Mouse (Mus musculus): ENCODE results near the gene Tfip11. TPM values are rescaled to one million over a fixed set of nuclear protein-coding genes. Genes with fewer than 3 reads are reported as not detected.

Tfip11 gene
- polyA plus RNA-seq, 1 experiment from 2014 or later = 12.0 TPM

DNA sequence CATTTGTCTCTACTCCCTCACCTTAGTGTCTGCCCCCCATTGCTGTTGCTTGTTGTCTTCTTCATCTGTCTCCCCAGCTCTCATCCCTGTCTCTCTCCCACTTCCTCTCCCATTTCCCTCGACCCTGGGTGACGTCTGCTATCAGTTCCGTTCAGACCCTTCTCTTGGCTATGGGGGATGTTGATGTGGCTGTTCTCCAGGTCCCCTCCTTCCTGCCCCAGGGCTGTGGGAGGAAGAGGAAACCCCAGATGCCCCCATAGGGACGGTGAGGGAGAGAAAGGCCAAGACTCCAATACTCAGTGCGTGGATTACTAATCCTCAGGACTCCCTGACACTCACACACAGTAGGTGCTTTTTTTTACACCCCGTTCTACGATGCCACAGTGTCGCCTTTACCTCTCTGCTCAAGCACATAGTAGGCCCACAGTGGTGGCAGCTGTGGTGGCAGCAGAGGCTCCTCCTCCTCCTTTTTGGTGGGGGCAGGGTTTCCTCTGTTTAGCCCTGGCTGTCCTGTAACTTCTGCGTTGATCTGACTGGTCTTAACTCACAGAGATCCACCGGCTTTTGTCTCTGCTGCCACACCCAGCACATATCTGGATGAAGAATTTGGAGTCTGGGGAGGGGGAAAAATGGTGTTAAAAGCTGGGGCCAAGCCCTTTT is 42.5 kb upstream of the Tfip11 start:
- Histone ChIP-seq H3K27ac (replicated peaks) (peak overlapping the region; percentile 66), H3K4me1 (replicated peaks) (peaks cover 98% of the 10 kb centered on the region), H3K36me3 (replicated peaks) (peaks cover 3% of the 10 kb centered on the region), H3K4me3 (replicated peaks) (no peak overlapping the region), H3K27me3 (no peaks in the 10 kb centered on the region), H3K9me3 (replicated peaks) (no peaks in the 10 kb centered on the region), H3K4me2 (peak overlapping the region; percentile 37), H3K9ac (no peak overlapping the region)
- ATAC-seq (ENCODE audit: insufficient read depth) = peak; percentile 13; the same call in 1 of the 2 replicates
- WGBS (ENCODE audit: insufficient replicate concordance) = 11% methylated on average over 10 of the region's 10 CpGs

DNA sequence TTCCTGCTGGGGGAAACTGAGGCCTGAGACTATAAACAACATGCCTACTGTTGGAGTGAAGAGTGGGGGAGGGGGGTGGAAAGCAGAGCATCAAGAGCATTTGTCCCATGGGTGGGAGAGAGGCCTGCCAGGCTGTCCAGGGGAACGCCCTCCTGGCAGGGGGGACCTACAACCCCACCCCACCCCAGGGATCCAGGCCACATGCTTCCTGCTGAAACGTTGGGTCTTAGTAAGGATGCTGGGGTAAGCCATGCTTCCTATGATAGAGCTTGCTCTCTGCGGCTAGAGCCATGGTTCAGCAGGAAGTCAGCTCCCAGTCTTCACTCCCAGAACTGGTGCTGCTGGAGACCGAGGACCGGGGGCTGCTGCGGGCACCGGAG is 42.0 kb upstream of the Tfip11 start:
- peaks cover 3% of the 10 kb centered on the region for H3K36me3 ChIP-seq (replicated peaks)
- H3K9ac ChIP-seq = no peak overlapping the region
- 15% methylated on average over 7 of the region's 7 CpGs for WGBS (ENCODE audit: insufficient replicate concordance)
- H3K27me3 ChIP-seq = no peaks in the 10 kb centered on the region
- H3K4me2 ChIP-seq = peak overlapping the region; percentile 11
- peaks cover 97% of the 10 kb centered on the region for H3K4me1 ChIP-seq (replicated peaks)
- no peak for ATAC-seq (ENCODE audit: insufficient read depth)
- H3K9me3 ChIP-seq (replicated peaks) = no peaks in the 10 kb centered on the region
- H3K4me3 ChIP-seq (replicated peaks) = no peak overlapping the region
- peak overlapping the region; percentile 66 for H3K27ac ChIP-seq (replicated peaks)

GRCm38 (mm10) chr5:112285548-112286085 is 40.5 kb upstream of the Tfip11 start:
- Histone ChIP-seq H3K27ac (replicated peaks) (no peak overlapping the region), H3K9me3 (replicated peaks) (no peaks in the 10 kb centered on the region), H3K27me3 (no peaks in the 10 kb centered on the region), H3K4me2 (no peak overlapping the region), H3K9ac (no peak overlapping the region), H3K4me1 (replicated peaks) (peaks cover 97% of the 10 kb centered on the region), H3K4me3 (replicated peaks) (no peak overlapping the region), H3K36me3 (replicated peaks) (peaks cover 3% of the 10 kb centered on the region)
- no peak for ATAC-seq (ENCODE audit: insufficient read depth)
- 64% methylated on average over 7 of the region's 7 CpGs for WGBS (ENCODE audit: insufficient replicate concordance)

GRCm38 (mm10) chr5:112286608-112286983 is 39.6 kb upstream of the Tfip11 start:
- Histone ChIP-seq H3K4me3 (replicated peaks) (no peak overlapping the region), H3K9me3 (replicated peaks) (no peaks in the 10 kb centered on the region), H3K36me3 (replicated peaks) (peaks cover 3% of the 10 kb centered on the region), H3K27me3 (no peaks in the 10 kb centered on the region), H3K9ac (no peak overlapping the region), H3K27ac (replicated peaks) (peak overlapping the region; percentile 61), H3K4me2 (0 out of 2 replicates have a peak overlapping the region, but pooled peaks have one; percentile 25), H3K4me1 (replicated peaks) (peaks cover 96% of the 10 kb centered on the region)
- ATAC-seq (ENCODE audit: insufficient read depth) = no peak
- 15% methylated on average over 2 of the region's 2 CpGs for WGBS (ENCODE audit: insufficient replicate concordance)

GRCm38 (mm10) chr5:112286984-112287641 is 39.0 kb upstream of the Tfip11 start:
- peak overlapping the region; percentile 25; the same call in 1 of the 2 replicates for H3K4me2 ChIP-seq
- H3K4me1 ChIP-seq (replicated peaks) = peaks cover 95% of the 10 kb centered on the region
- ATAC-seq (ENCODE audit: insufficient read depth) = no peak; the same call in 1 of the 2 replicates

GRCm38 (mm10) chr5:112287652-112288051 is 38.5 kb upstream of the Tfip11 start:
- H3K4me2 ChIP-seq = 0 out of 2 replicates have a peak overlapping the region, but pooled peaks have one; percentile 25
- H3K36me3 ChIP-seq (replicated peaks) = peaks cover 3% of the 10 kb centered on the region
- 56% methylated on average over 2 of the region's 2 CpGs for whole genome bisulfite sequencing (ENCODE audit: insufficient replicate concordance)
- H3K27ac ChIP-seq (replicated peaks) = peak overlapping the region; percentile 61
- H3K9ac ChIP-seq = no peak overlapping the region
- no peaks in the 10 kb centered on the region for H3K9me3 ChIP-seq (replicated peaks)
- H3K27me3 ChIP-seq = no peaks in the 10 kb centered on the region
- no peak for ATAC-seq (ENCODE audit: insufficient read depth)
- peaks cover 95% of the 10 kb centered on the region for H3K4me1 ChIP-seq (replicated peaks)
- no peak overlapping the region for H3K4me3 ChIP-seq (replicated peaks)

More at GRCm38 (mm10) chr5:112286984-112287641, 39.0 kb upstream of the Tfip11 start:
- WGBS (ENCODE audit: insufficient replicate concordance) = 15% methylated on average over 11 of the region's 11 CpGs
- peaks cover 3% of the 10 kb centered on the region for H3K36me3 ChIP-seq (replicated peaks)
- no peak overlapping the region for H3K4me3 ChIP-seq (replicated peaks)
- H3K9ac ChIP-seq = no peak overlapping the region
- no peaks in the 10 kb centered on the region for H3K27me3 ChIP-seq
- peak overlapping the region; percentile 61 for H3K27ac ChIP-seq (replicated peaks)
- H3K9me3 ChIP-seq (replicated peaks) = no peaks in the 10 kb centered on the region

- peaks cover 3% of the 10 kb centered on the region for H3K36me3 ChIP-seq (replicated peaks)
- H3K9me3 ChIP-seq (replicated peaks) = no peaks in the 10 kb centered on the region
- H3K4me2 ChIP-seq = no peak overlapping the region
- no peak for ATAC-seq (ENCODE audit: insufficient read depth)
- peak overlapping the region; percentile 61; the same call in 1 of the 2 replicates for H3K27ac ChIP-seq (replicated peaks)
- H3K4me1 ChIP-seq (replicated peaks) = peaks cover 95% of the 10 kb centered on the region
- H3K4me3 ChIP-seq (replicated peaks) = no peak overlapping the region
- H3K27me3 ChIP-seq = no peaks in the 10 kb centered on the region
- 66% methylated on average over 9 of the region's 9 CpGs for WGBS (ENCODE audit: insufficient replicate concordance)
- no peak overlapping the region for H3K9ac ChIP-seq
Measured at GRCm38 (mm10) chr5:112288193-112289141, 37.7 kb upstream of the Tfip11 start.

GRCm38 (mm10) chr5:112289236-112289635 is 36.9 kb upstream of the Tfip11 start:
- no peak overlapping the region for H3K9ac ChIP-seq
- no peaks in the 10 kb centered on the region for H3K27me3 ChIP-seq
- peaks cover 95% of the 10 kb centered on the region for H3K4me1 ChIP-seq (replicated peaks)
- no peak overlapping the region for H3K4me2 ChIP-seq
- no peak overlapping the region for H3K4me3 ChIP-seq (replicated peaks)
- WGBS (ENCODE audit: insufficient replicate concordance) = 64% methylated on average over 8 of the region's 8 CpGs
- H3K9me3 ChIP-seq (replicated peaks) = no peaks in the 10 kb centered on the region
- no peak overlapping the region for H3K27ac ChIP-seq (replicated peaks)
- ATAC-seq (ENCODE audit: insufficient read depth) = no peak
- H3K36me3 ChIP-seq (replicated peaks) = peaks cover 3% of the 10 kb centered on the region

DNA sequence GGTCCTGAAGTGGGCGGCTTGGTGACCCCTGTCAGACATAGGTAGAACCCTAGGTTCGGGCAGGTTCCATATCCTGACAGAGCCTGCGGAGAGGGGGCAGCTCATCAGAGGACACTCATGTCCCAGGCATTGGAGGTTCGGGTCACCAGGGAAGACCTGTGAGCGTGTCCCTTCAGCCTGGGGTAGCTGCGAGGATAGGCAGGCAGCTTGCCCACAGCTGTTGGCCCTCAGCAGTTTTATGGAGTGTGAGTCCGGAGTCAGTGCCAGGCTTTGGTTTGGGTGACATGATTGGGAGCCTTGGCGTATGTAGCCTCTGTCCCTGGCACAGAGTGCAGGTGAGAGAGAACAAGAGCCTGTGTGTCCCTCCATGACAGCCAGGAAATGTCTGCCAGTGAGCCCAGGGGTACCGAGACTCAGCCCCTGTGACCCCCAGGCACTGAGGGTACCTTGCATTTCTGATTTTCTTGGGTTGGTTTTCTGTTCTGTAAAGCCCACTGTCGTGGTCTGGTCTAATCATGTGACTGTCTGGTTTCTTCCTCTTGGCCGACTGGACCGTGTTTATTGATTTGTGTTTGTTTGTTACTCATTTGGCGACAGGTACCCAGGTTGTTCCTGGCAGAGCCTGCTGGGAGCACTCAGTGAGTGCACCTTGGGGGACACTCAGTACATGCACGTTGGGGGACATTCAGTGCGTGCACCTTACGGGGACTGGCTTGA is 36.2 kb upstream of the Tfip11 start:
- ATAC-seq (ENCODE audit: insufficient read depth) = no peak
- Histone ChIP-seq H3K4me1 (replicated peaks) (peaks cover 95% of the 10 kb centered on the region), H3K9ac (no peak overlapping the region), H3K36me3 (replicated peaks) (peaks cover 3% of the 10 kb centered on the region), H3K27me3 (no peaks in the 10 kb centered on the region), H3K4me2 (no peak overlapping the region), H3K4me3 (replicated peaks) (no peak overlapping the region), H3K27ac (replicated peaks) (no peak overlapping the region), H3K9me3 (replicated peaks) (no peaks in the 10 kb centered on the region)
- 61% methylated on average over 16 of the region's 16 CpGs for WGBS (ENCODE audit: insufficient replicate concordance)

DNA sequence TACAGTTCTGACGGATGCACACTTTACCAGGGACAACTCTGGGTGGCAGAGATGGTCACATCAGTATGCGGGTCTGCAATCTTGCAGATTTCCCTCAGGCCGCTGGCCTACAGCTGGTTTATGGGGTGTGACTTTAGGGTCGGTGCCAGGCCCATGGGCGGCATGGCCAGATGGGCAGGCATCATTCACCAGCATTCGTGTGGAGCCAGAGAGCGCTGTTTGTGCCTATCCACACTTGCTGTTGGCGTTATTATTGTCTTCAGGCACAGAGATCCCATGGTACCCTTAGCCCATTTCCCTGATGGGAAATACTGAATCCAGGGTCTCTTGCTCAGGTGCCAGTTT is 35.6 kb upstream of the Tfip11 start:
- Histone ChIP-seq H3K9ac (no peak overlapping the region), H3K27me3 (no peaks in the 10 kb centered on the region), H3K4me3 (replicated peaks) (no peak overlapping the region), H3K9me3 (replicated peaks) (no peaks in the 10 kb centered on the region), H3K36me3 (replicated peaks) (peaks cover 3% of the 10 kb centered on the region; the same call in 1 of the 2 replicates), H3K4me1 (replicated peaks) (peaks cover 95% of the 10 kb centered on the region), H3K4me2 (no peak overlapping the region), H3K27ac (replicated peaks) (no peak overlapping the region)
- 77% methylated on average over 8 of the region's 8 CpGs for WGBS (ENCODE audit: insufficient replicate concordance)
- no peak for ATAC-seq (ENCODE audit: insufficient read depth)

Measured in liver, embryonic 15.5 days (tissue).